Mouse (Mus musculus) erythroid progenitor cell, adult 5-6 weeks (primary cell): Measurements from ENCODE around the gene Cstad. TPM values are rescaled to one million over a fixed set of nuclear protein-coding genes. Genes with fewer than 3 reads are reported as not detected.

Experiments
- ATAC-seq: replicated peaks from 2 replicates; pipeline ENCODE4 v1.8.0; 2016; ENCODE audit warnings: moderate number of reproducible peaks, mild to moderate bottlenecking, moderate TSS enrichment, inconsistent platforms; ENCODE audit not compliant: poor library complexity, low FRiP score, severe bottlenecking
- total RNA-seq, 2 experiments: library from RNA; stranded (forward) in 1 of 2; stranded (reverse) in 1 of 2; fragments of 150-400 nt in 1 of 2; fragments of 186-747, 209-891 nt in 1 of 2; gene quantifications; 2 replicates each; pipeline versions ENCODE4 v1.2.3 to v1.2.4; 2015 to 2017; ENCODE audit warnings: low replicate concordance in 2 of 2

Gene Cstad
- total RNA-seq, 2 experiments from 2014 or later: not detected

- ATAC-seq: no peak
Measured at GRCm38 (mm10) chr2:30593636-30594310, 1.1 kb upstream of the Cstad start.

GRCm38 (mm10) chr2:30595796-30596195 lies 956 bp downstream of the Cstad start:
- ATAC-seq: no peak

DNA sequence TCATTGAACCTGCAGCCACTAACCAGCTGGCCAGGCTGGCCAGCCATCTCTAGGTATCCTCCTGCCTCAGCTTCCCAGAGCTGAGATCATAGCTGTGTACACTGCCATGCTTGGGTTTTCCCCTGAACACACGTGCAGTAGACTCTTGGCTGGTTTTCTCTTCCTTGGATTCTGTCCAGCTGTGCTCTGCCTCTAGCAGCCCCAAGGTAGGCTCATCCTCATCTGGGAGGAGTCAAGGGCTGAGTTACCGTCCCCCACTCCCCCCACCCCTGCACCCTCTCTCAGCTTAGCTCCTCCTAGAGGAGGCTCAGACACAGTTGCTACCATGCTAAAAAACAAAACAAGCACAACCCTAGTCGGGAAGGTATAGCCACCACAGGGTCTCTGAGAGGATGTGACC lies 4.8 kb downstream of the Cstad start:
- ATAC-seq: no peak

DNA sequence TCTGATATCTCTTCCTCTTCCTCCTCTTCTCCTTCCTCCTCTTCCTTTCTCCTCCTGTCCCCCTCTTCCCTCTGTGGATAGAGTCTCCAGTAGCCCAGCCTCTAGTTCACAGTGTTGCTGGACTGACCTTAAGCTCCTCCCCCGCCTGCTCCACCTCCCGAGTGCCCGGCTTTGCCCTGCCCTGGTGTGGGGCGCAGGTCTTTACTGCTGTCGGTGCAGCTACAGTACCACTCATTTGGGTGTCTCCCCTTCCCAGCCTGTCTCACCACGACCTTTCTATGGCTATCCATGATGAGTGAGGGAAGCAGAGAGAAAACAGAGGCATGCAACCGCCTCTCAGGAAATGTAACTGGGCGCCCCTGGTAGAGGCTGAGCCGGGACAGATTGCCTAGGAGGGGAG lies 5.5 kb downstream of the Cstad start:
- ATAC-seq: no peak

DNA sequence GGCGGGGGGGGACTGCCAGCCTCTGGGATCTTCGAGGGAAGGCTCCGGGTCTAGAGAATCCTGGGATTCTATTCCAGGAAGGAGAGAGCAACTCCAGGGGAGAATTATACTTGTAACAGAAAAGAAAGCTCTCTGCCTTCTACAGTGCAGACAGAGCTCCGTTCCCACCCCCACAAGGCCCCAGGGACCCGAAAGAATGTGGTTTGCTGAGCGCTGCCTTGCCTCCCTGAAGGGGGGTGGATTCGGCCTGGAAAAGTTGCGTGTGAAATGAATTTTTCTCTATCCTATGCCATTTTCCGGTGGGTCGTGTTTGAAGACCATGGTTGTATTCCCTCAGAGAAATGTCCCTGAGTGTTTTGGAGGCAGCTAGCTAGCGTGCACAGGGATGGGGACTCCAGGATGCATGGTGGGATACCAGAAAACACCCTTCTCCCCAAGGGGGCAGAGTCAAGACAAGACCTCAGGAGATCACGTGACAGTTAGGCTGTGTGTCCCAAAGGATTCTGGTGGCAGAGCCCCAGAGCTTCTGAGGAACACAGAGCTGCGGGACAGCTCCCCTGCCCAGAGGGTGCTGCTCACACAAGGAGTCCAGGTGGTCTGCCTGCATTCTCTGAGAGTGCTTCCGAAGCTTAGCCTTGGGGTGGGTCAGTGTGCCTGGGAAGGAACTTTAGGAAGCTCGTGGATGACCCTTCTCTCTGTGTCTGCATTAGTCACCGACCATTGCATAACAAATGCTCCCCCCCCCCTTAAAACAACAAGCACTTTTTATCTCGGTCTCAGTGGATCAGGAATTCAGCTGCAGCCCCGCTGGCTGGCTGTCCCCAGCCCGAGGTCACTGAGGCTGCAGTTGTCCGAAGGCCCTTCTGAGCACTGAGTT lies 6.4 kb downstream of the Cstad start:
- no peak for ATAC-seq

GRCm38 (mm10) chr2:30602451-30602850 lies 7.6 kb downstream of the Cstad start:
- no peak for ATAC-seq

GRCm38 (mm10) chr2:30603731-30604130 lies 8.9 kb downstream of the Cstad start:
- ATAC-seq: no peak

GRCm38 (mm10) chr2:30604880-30605761 lies 10.3 kb downstream of the Cstad start:
- ATAC-seq: no peak

GRCm38 (mm10) chr2:30605762-30606051 lies 10.9 kb downstream of the Cstad start:
- no peak for ATAC-seq

DNA sequence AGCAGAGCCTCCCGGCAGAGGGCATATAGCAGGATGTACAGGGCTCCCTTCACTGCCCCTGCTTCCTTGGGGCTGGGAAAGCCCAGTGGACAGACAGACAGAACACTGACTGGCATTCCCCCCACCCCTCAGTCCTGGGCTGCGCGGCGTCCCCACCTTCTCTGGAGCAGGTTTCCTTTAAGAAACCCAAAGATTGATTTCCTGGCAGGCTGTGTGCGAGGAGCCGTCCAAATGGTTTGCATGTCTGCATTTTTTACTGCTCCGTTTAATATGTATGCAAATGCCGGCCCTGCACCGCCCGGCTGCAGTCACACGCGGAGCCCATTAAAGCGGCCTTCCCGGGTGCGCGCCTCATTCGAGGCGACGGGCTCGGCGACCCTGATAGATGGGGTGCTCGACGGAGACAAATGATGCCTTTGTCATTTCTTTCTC lies 11.8 kb downstream of the Cstad start:
- no peak for ATAC-seq

DNA sequence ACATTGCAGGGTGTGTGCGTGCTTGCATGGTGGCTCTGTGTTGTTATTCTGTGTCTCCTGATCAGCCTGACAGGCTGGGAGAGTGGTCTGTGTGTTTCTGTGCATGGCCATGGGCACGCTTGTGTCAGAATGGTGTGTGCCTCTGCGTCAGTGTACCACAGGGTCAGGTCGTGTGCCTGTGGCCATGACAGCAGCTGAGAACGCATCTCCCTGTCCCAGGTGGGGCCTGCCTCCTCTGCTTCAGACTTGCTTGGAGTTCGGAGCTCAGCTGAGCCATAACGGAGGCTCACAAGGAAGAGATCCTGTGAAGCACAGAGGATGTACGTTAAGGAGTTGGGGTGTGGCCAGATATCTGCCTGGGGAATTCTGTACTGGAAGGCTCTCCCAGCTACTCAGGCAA lies 13.1 kb downstream of the Cstad start:
- ATAC-seq: no peak

GRCm38 (mm10) chr2:30608690-30609201 lies 13.9 kb downstream of the Cstad start:
- ATAC-seq: no peak

GRCm38 (mm10) chr2:30613574-30613973 lies 18.7 kb downstream of the Cstad start:
- no peak for ATAC-seq

- ATAC-seq: no peak
Measured at GRCm38 (mm10) chr2:30614151-30614923, 19.5 kb downstream of the Cstad start.

DNA sequence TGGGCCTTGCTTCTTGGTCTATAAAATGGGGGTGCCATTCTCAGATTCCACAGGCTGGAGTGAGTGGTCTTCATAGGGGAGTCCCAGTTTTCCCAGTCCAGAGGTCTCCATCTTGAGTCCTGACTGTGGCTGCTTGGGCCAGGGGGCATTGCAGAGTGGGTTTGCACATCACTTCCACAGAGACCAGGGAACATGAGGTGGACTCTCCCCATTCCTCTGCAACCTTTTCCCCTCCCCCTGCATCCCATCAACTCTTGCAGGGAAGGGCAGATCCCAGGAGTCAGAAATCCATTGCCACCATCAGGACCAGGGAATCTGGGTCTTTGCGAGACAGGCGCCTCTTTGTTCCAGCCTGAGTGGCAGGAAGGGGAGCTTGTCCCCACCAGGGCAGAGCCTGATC lies 21.0 kb downstream of the Cstad start:
- ATAC-seq: no peak

GRCm38 (mm10) chr2:30616464-30616863 lies 21.6 kb downstream of the Cstad start:
- ATAC-seq: no peak

DNA sequence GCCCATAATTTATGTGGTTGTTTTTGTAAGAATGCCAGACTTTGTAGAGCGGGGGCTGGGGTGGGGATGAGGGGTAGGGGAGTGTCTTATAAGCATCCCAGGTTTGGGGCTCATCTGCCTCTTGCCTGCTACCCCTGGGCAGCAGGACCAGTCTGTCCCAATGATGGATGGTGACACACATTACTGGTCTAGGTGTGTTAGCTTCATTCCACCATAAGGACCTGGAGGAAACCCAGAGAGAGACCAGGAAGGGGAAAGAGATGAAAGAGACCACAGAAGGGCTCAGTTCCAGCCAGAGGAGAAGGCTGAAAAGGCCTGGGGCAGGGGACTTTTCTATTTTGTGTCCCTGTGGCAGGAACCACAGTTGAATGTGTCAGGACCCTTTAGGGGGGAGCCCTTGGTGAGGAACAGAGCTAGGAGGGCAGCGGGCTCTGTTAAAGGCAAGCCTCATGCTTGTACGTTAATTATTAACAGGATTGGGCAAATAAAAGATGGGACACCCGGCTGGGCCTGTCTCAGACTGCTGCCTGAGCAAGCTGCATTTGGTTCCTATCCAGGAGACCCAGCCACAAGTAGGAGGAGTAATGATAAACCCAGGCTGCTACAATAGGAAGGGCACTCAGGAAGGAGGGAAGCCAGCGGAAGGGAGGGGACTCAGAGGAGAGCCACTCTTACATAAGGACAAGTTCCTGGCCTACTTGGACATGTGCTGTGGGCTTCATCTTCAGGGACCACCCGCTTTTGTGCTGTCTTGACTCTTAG lies 23.8 kb downstream of the Cstad start:
- no peak for ATAC-seq

GRCm38 (mm10) chr2:30623873-30624272 lies 29.0 kb downstream of the Cstad start:
- ATAC-seq: no peak

- ATAC-seq: no peak
Measured at GRCm38 (mm10) chr2:30625296-30625826, 30.5 kb downstream of the Cstad start.
